ENCODE assay signal across 29 mouse cellular contexts in the genomic region with DNA sequence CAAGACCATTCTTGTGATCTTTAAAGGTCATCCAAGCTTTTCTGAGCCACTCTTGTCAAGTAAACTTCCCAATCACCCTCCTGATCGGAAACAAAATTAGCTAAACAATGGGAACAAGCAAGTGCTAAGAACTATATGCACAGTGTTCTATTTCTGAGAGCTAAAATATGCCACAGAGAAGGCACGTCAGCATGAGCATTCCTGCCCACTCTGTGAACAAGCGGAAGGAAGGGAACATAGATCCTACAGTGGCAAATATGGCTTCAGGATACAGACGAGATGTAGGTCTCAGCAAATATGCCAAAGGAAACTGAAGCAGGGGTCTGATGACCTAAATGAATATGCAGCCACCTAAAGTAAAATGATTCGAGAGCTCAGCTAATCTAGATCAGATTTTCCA.
"Had no signal": no experiment of that assay in that cellular context is flagged by ENCODE, and none has a peak within 500 bp of the region (broad histone marks: within the 10 kb centered on the region; RNA-seq: fewer than 3 reads in every experiment).

No protein-coding gene starts in this region.

- H3K9me3 ChIP-seq: embryonic facial prominence, embryonic 10.5 days; embryonic facial prominence, embryonic 12.5 days; embryonic facial prominence, embryonic 13.5 days; embryonic facial prominence, embryonic 15.5 days; forebrain, embryonic 10.5 days; forebrain, embryonic 12.5 days; forebrain, embryonic 13.5 days; forebrain, embryonic 15.5 days; heart, embryonic 10.5 days had no signal

- ATAC-seq: forebrain, embryonic 13.5 days; forebrain, embryonic 14.5 days; forebrain, embryonic 15.5 days; forebrain, embryonic 16.5 days; forebrain, postnatal 0 days had no signal

- H3K4me1 ChIP-seq: embryonic facial prominence, embryonic 10.5 days; embryonic facial prominence, embryonic 12.5 days; embryonic facial prominence, embryonic 13.5 days; embryonic facial prominence, embryonic 15.5 days; forebrain, embryonic 10.5 days; forebrain, embryonic 12.5 days; forebrain, embryonic 13.5 days; forebrain, embryonic 15.5 days; heart, embryonic 10.5 days had no signal

- DNase-seq: cerebellum, adult 8-10 months; cerebellum, adult 9-10 months; cerebellum, adult 9-11 months; cerebellum, postnatal 10 days; cerebellum, postnatal 14 days; cerebellum, postnatal 25 days; cerebellum, postnatal 36 days; embryo, embryonic 11 days; forebrain, postnatal 0 days; gastrocnemius, adult 2 months; gastrocnemius, postnatal 10 days; gastrocnemius, postnatal 14 days; gastrocnemius, postnatal 25 days; gastrocnemius, postnatal 36 days; heart, adult 11 months; heart, adult 18-20 months; heart, adult 2 months had no signal

- H3K4me3 ChIP-seq: embryonic facial prominence, embryonic 10.5 days; embryonic facial prominence, embryonic 12.5 days; embryonic facial prominence, embryonic 13.5 days; embryonic facial prominence, embryonic 15.5 days; erythroblast, embryonic 14.5 days; forebrain, embryonic 10.5 days; forebrain, embryonic 12.5 days; forebrain, embryonic 13.5 days; forebrain, embryonic 15.5 days; gastrocnemius, adult 2 months; heart, adult 2 months; heart, embryonic 10.5 days had no signal

- H3K4me2 ChIP-seq: embryonic facial prominence, embryonic 12.5 days; embryonic facial prominence, embryonic 13.5 days; embryonic facial prominence, embryonic 15.5 days; forebrain, embryonic 12.5 days; forebrain, embryonic 13.5 days; forebrain, embryonic 15.5 days had no signal

- H3K9ac ChIP-seq: embryonic facial prominence, embryonic 12.5 days; embryonic facial prominence, embryonic 13.5 days; embryonic facial prominence, embryonic 15.5 days; forebrain, embryonic 12.5 days; forebrain, embryonic 13.5 days; forebrain, embryonic 15.5 days; forebrain, postnatal 0 days had no signal

- H3K27me3 ChIP-seq: embryonic facial prominence, embryonic 12.5 days; embryonic facial prominence, embryonic 13.5 days; embryonic facial prominence, embryonic 15.5 days; forebrain, embryonic 12.5 days; forebrain, embryonic 13.5 days; forebrain, embryonic 15.5 days had no signal

- H3K27ac ChIP-seq: embryonic facial prominence, embryonic 10.5 days; embryonic facial prominence, embryonic 12.5 days; embryonic facial prominence, embryonic 13.5 days; embryonic facial prominence, embryonic 15.5 days; forebrain, embryonic 10.5 days; forebrain, embryonic 12.5 days; forebrain, embryonic 13.5 days; forebrain, embryonic 15.5 days; gastrocnemius, adult 2 months; heart, adult 2 months; heart, embryonic 10.5 days had no signal
